Mouse (Mus musculus) liver, postnatal 0 days (tissue): ENCODE data around the gene Ccdc103. TPM values are rescaled to one million over a fixed set of nuclear protein-coding genes. Genes with fewer than 3 reads are reported as not detected.

ENCODE experiments used
- ATAC-seq: fragments of 200-750 bp; cut with Nextera tagmentation; 2 replicates; pipeline ENCODE4 v1.8.0; 2017; ENCODE audit warnings: mild to moderate bottlenecking, moderate library complexity
- DNase-seq: peaks from one replicate; pipeline ENCODE4 v3.0.0-alpha.2; 2016
- H3K27ac ChIP-seq: fragments of 300-500 bp; sonication (generic); 2 replicates; pipeline ENCODE4 v1.5.1; 2014; ENCODE audit warnings: antibody characterized with exemption, moderate library complexity, mild to moderate bottlenecking, low read depth
- H3K27me3 ChIP-seq: fragments of 300-500 bp; sonication (generic); 2 replicates; pipeline ENCODE4 v1.6.1; 2014; ENCODE audit warnings: low read length, control low read depth, mixed read lengths; ENCODE audit not compliant: insufficient read depth
- H3K36me3 ChIP-seq: fragments of 300-500 bp; sonication (generic); replicated peaks from 2 replicates; pipeline ENCODE4 v1.6.1; 2014; ENCODE audit warnings: mild to moderate bottlenecking, control low read depth, low read length, moderate library complexity, mixed read lengths; ENCODE audit not compliant: insufficient read depth
- H3K4me1 ChIP-seq: fragments of 300-500 bp; sonication (generic); 2 replicates; pipeline ENCODE4 v1.6.1; 2014; ENCODE audit warnings: antibody characterized with exemption, mild to moderate bottlenecking, control low read depth; ENCODE audit not compliant: insufficient read depth
- H3K4me2 ChIP-seq: fragments of 300-500 bp; sonication (generic); 2 replicates; pipeline ENCODE4 v1.6.1; 2014; ENCODE audit warnings: low read depth, mild to moderate bottlenecking, low read length, moderate library complexity, mixed read lengths
- H3K4me3 ChIP-seq: fragments of 300-500 bp; sonication (generic); 2 replicates; pipeline ENCODE4 v1.5.1; 2014; ENCODE audit warnings: low read depth, low read length
- H3K9ac ChIP-seq: fragments of 300-500 bp; sonication (generic); replicated peaks from 2 replicates; pipeline ENCODE4 v1.6.1; 2014; ENCODE audit warnings: mild to moderate bottlenecking, moderate library complexity
- H3K9me3 ChIP-seq: fragments of 300-500 bp; sonication (generic); 2 replicates; pipeline ENCODE4 v1.6.1; 2016; ENCODE audit warnings: mild to moderate bottlenecking, control low read depth, low read length, mixed read lengths
- CTCF ChIP-seq: sonication (generic); IDR thresholded peaks from 2 replicates; pipeline ENCODE4 v1.5.1; 2016; ENCODE audit warnings: antibody characterized with exemption, low read depth
- EP300 ChIP-seq: IDR thresholded peaks from 2 replicates; pipeline ENCODE4 v1.6.1; 2016; ENCODE audit warnings: antibody characterized with exemption, low read depth, mild to moderate bottlenecking
- WGBS: fragments of 180-500 bp; shearing (Covaris S2); extraction: QIAGEN DNeasy Blood & Tissue Kit; methylation state at CpG from one replicate; pipeline ENCODE4 v1.1.7; 2014; ENCODE audit not compliant: insufficient replicate concordance; 5-methylcytosine and 5-hydroxymethylcytosine counted together
- polyA plus RNA-seq: library from polyadenylated mRNA; unstranded; fragments of >200 nt; fragmentation: Nextera tagmentation; extraction: Ambion mirVana; gene quantifications from 2 replicates; pipeline ENCODE4 v1.2.1, GENCODE M21; 2015

Ccdc103 gene
- polyA plus RNA-seq, 1 experiment from 2014 or later: 0.51 TPM

DNA sequence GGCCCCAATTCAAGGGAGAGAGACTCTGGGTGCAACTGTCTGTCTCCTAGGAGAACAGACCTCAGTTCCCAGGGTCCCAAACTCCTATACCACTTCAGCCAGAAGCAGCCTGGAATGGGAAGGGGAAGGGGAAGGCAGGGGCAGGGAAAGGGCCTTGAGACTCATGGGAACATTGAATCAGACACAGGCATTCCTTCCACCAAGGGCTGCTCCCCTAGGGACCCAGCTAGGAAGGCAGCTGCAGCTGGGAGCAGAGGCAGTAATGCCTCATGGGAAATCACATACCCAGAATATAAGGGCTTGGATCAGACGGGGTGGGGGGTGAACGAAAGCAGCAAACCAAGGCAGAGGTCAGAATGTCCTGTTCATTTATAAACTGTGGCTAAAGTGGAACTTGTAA lies 42.9 kb upstream of the Ccdc103 start:
- H3K9ac ChIP-seq: no peak overlapping the region
- H3K27me3 ChIP-seq: no peaks in the 10 kb centered on the region
- H3K27ac ChIP-seq: no peak overlapping the region
- no peak overlapping the region for H3K4me3 ChIP-seq
- no peak for TF ChIP-seq CTCF
- no peak for TF ChIP-seq EP300
- no peaks in the 10 kb centered on the region for H3K9me3 ChIP-seq
- peaks cover 42% of the 10 kb centered on the region for H3K36me3 ChIP-seq
- 85% methylated on average over 2 of the region's 2 CpGs for WGBS
- ATAC-seq (no peak), DNase-seq (no peak)
- no peak overlapping the region for H3K4me2 ChIP-seq
- no peaks in the 10 kb centered on the region for H3K4me1 ChIP-seq

DNA sequence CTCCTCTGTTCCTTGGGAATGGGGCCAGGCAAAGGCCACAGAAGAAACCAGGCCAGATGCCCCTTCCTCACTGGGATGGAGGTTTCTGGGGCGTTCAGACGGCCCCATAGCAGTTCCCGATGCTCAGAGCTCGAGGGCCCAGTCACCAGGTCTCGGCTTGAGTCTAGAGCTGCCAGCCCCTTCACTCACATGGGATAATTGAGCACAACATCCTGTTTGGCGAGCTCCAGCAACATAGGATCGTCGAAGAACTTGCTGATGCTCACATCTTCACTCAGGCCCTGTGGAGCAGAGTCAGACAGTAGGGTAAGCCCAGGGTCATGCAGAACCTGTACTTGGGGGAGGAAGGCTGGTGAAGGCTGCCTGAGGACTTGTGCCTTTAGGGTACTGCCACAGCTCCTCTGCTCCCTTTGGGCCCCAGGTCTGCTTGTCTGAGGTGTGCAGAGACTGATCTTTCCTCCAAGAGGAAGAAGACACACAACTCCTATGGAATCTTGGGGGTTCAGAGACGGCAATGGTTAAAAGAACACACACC lies 42.3 kb upstream of the Ccdc103 start:
- ATAC-seq (no peak), DNase-seq (no peak)
- peaks cover 45% of the 10 kb centered on the region for H3K36me3 ChIP-seq
- no peaks in the 10 kb centered on the region for H3K9me3 ChIP-seq
- no peaks in the 10 kb centered on the region for H3K27me3 ChIP-seq
- no peak for TF ChIP-seq CTCF
- TF ChIP-seq EP300: no peak
- H3K4me3 ChIP-seq: no peak overlapping the region
- no peak overlapping the region for H3K9ac ChIP-seq
- H3K27ac ChIP-seq: no peak overlapping the region
- H3K4me1 ChIP-seq: no peaks in the 10 kb centered on the region
- no peak overlapping the region for H3K4me2 ChIP-seq
- WGBS: 79% methylated on average over 9 of the region's 9 CpGs

DNA sequence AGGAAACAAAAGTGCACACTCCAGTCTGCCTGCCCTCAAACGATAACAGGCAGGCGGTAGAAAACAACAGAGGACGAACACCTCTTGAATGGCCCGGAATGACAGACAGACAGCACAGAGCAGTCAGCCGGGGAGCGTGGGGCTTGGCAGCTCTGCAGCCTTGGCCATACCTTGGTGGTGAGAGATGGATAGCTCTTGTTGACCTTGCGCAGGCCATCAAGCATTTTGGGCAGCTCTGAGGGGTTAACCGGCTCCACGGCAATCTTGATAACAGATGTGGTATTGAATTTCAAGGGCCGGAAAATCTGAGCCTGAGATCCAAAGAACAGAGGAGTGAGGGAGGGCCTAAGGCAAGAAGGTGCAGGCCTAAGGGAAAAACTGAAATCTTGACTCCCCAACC lies 35.1 kb upstream of the Ccdc103 start:
- Histone ChIP-seq H3K27me3 (no peaks in the 10 kb centered on the region), H3K36me3 (peaks cover 76% of the 10 kb centered on the region), H3K9ac (no peak overlapping the region), H3K4me3 (no peak overlapping the region), H3K27ac (no peak overlapping the region), H3K9me3 (no peaks in the 10 kb centered on the region), H3K4me1 (no peaks in the 10 kb centered on the region), H3K4me2 (no peak overlapping the region)
- DNase-seq (no peak), ATAC-seq (no peak)
- WGBS: 87% methylated on average over 10 of the region's 10 CpGs
- TF ChIP-seq CTCF (no peak), EP300 (no peak)

GRCm38 (mm10) chr11:102851883-102852282 lies 29.1 kb upstream of the Ccdc103 start:
- ATAC-seq: no peak
- no peaks in the 10 kb centered on the region for H3K9me3 ChIP-seq
- H3K4me3 ChIP-seq: no peak overlapping the region
- H3K9ac ChIP-seq: no peak overlapping the region
- no peaks in the 10 kb centered on the region for H3K4me1 ChIP-seq
- DNase-seq: peak; percentile 73
- H3K4me2 ChIP-seq: no peak overlapping the region
- TF ChIP-seq EP300 (no peak), CTCF (peak; percentile 70)
- H3K27me3 ChIP-seq: no peaks in the 10 kb centered on the region
- H3K27ac ChIP-seq: no peak overlapping the region
- H3K36me3 ChIP-seq: peaks cover 77% of the 10 kb centered on the region
- WGBS: 76% methylated on average over 5 of the region's 5 CpGs

- no peaks in the 10 kb centered on the region for H3K9me3 ChIP-seq
These were observed 27.2 kb upstream of the Ccdc103 start for GRCm38 (mm10) chr11:102853760-102854159.

DNA sequence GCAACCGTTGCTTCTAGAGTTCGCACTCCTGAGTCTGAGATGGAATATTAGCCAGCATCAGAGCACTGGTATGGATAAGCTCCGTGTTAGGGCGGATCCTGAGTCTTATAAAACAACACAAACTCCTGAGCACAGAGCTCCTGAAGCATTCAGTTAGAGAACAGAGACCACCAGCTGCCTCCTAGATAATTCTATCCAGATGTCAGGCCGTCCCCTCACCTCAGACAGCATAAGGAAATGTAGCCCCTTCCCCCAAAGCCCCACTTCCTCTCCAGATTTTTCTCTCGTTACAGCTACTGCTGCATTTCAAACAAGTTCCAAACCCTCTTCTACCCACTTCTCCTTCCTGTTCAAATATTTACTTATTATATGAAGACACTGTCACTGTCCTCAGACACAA lies 25.1 kb upstream of the Ccdc103 start:
- WGBS: 82% methylated on average over 6 of the region's 6 CpGs
- Histone ChIP-seq H3K4me3 (no peak overlapping the region), H3K9ac (no peak overlapping the region), H3K36me3 (peaks cover 69% of the 10 kb centered on the region), H3K4me1 (no peaks in the 10 kb centered on the region), H3K27ac (no peak overlapping the region), H3K27me3 (no peaks in the 10 kb centered on the region), H3K4me2 (no peak overlapping the region), H3K9me3 (no peaks in the 10 kb centered on the region)
- TF ChIP-seq EP300 (no peak), CTCF (no peak)
- ATAC-seq (no peak), DNase-seq (no peak)

More at GRCm38 (mm10) chr11:102853760-102854159, 27.2 kb upstream of the Ccdc103 start:
- TF ChIP-seq CTCF (peak; percentile 64), EP300 (no peak)
- H3K36me3 ChIP-seq: peaks cover 71% of the 10 kb centered on the region
- H3K9ac ChIP-seq: no peak overlapping the region
- H3K27me3 ChIP-seq: no peaks in the 10 kb centered on the region
- no peak overlapping the region for H3K4me2 ChIP-seq
- H3K27ac ChIP-seq: no peak overlapping the region
- no peak for DNase-seq
- H3K4me3 ChIP-seq: no peak overlapping the region
- no peak for ATAC-seq
- no peaks in the 10 kb centered on the region for H3K4me1 ChIP-seq

GRCm38 (mm10) chr11:102858951-102859350 lies 22.1 kb upstream of the Ccdc103 start:
- no peaks in the 10 kb centered on the region for H3K9me3 ChIP-seq
- no peak overlapping the region for H3K4me2 ChIP-seq
- ATAC-seq: no peak
- H3K27me3 ChIP-seq: no peaks in the 10 kb centered on the region
- H3K4me3 ChIP-seq: no peak overlapping the region
- H3K27ac ChIP-seq: no peak overlapping the region
- H3K4me1 ChIP-seq: no peaks in the 10 kb centered on the region
- no peak overlapping the region for H3K9ac ChIP-seq
- 93% methylated on average over 11 of the region's 11 CpGs for WGBS
- H3K36me3 ChIP-seq: peaks cover 69% of the 10 kb centered on the region
- TF ChIP-seq CTCF: no peak
- DNase-seq: no peak
